Mouse (Mus musculus): ENCODE results near the gene Vamp3. TPM values are rescaled to one million over a fixed set of nuclear protein-coding genes. Genes with fewer than 3 reads are reported as not detected.

Gene Vamp3
- total and polyA plus RNA-seq, 2 experiments from 2014 or later: 47.1 to 48.8 TPM

- H3K4me1 ChIP-seq (ENCODE audit: insufficient read depth): no peaks in the 10 kb centered on the region
- no peaks in the 10 kb centered on the region for H3K9me3 ChIP-seq (ENCODE audit: low read length)
- peak; percentile 20 for DNase-seq
- no peak overlapping the region for H3K4me3 ChIP-seq (ENCODE audit: low read depth, low read length)
- TF ChIP-seq CTCF (IDR thresholded peaks at IDR 0.05; ENCODE audit: low read depth): peak; percentile 66
- H3K27me3 ChIP-seq (ENCODE audit: insufficient read depth, low read length): no peaks in the 10 kb centered on the region
- no peak overlapping the region for H3K4me2 ChIP-seq (ENCODE audit: low read depth)
- H3K9ac ChIP-seq: no peak overlapping the region
- ATAC-seq: peak; percentile 42; the same call in 1 of the 2 replicates
- 56% methylated on average over 6 of the region's 6 CpGs for WGBS
- no peak overlapping the region for H3K27ac ChIP-seq (ENCODE audit: low read depth, low read length)
- peaks cover 8% of the 10 kb centered on the region; the same call in 1 of the 2 replicates for H3K36me3 ChIP-seq (ENCODE audit: insufficient read depth)
These were observed 50.8 kb downstream of the Vamp3 start for GRCm38 (mm10) chr4:151006945-151007344.

- H3K9ac ChIP-seq: no peak overlapping the region
- no peak for TF ChIP-seq CTCF (IDR thresholded peaks at IDR 0.05; ENCODE audit: low read depth)
- DNase-seq (no peak), ATAC-seq (no peak)
- no peaks in the 10 kb centered on the region for H3K9me3 ChIP-seq (ENCODE audit: low read length)
- 96% methylated on average over 13 of the region's 13 CpGs for WGBS
- H3K4me1 ChIP-seq (ENCODE audit: insufficient read depth): no peaks in the 10 kb centered on the region
- H3K27me3 ChIP-seq (ENCODE audit: insufficient read depth, low read length): no peaks in the 10 kb centered on the region
- no peak overlapping the region for H3K27ac ChIP-seq (ENCODE audit: low read depth, low read length)
- H3K4me2 ChIP-seq (ENCODE audit: low read depth): no peak overlapping the region
- no peak overlapping the region for H3K4me3 ChIP-seq (ENCODE audit: low read depth, low read length)
- peaks cover 8% of the 10 kb centered on the region; the same call in 1 of the 2 replicates for H3K36me3 ChIP-seq (ENCODE audit: insufficient read depth)
These were observed 52.0 kb downstream of the Vamp3 start for GRCm38 (mm10) chr4:151005656-151006318.

- H3K27ac ChIP-seq (ENCODE audit: low read depth, low read length): no peak overlapping the region
- TF ChIP-seq CTCF (IDR thresholded peaks at IDR 0.05; ENCODE audit: low read depth): no peak
- no peak for ATAC-seq
- no peak overlapping the region for H3K9ac ChIP-seq
- no peak overlapping the region for H3K4me2 ChIP-seq (ENCODE audit: low read depth)
- H3K4me3 ChIP-seq (ENCODE audit: low read depth, low read length): no peak overlapping the region
- no peaks in the 10 kb centered on the region for H3K4me1 ChIP-seq (ENCODE audit: insufficient read depth)
- 55% methylated on average over 13 of the region's 13 CpGs for WGBS
- H3K36me3 ChIP-seq (ENCODE audit: insufficient read depth): no peaks in the 10 kb centered on the region
- no peak for DNase-seq
- H3K27me3 ChIP-seq (ENCODE audit: insufficient read depth, low read length): no peaks in the 10 kb centered on the region
- no peaks in the 10 kb centered on the region for H3K9me3 ChIP-seq (ENCODE audit: low read length)
These were observed 56.4 kb downstream of the Vamp3 start for GRCm38 (mm10) chr4:151001397-151001796.

- no peak for ATAC-seq
- no peak for TF ChIP-seq CTCF (IDR thresholded peaks at IDR 0.05; ENCODE audit: low read depth)
- WGBS: 96% methylated on average over 9 of the region's 9 CpGs
These were observed 59.1 kb downstream of the Vamp3 start for GRCm38 (mm10) chr4:150998626-150999025.

More at GRCm38 (mm10) chr4:150998626-150999025, 59.1 kb downstream of the Vamp3 start:
- no peaks in the 10 kb centered on the region for H3K27me3 ChIP-seq (ENCODE audit: insufficient read depth, low read length)
- H3K4me2 ChIP-seq (ENCODE audit: low read depth): no peak overlapping the region
- H3K9ac ChIP-seq: no peak overlapping the region
- no peaks in the 10 kb centered on the region for H3K4me1 ChIP-seq (ENCODE audit: insufficient read depth)
- no peak overlapping the region for H3K4me3 ChIP-seq (ENCODE audit: low read depth, low read length)
- H3K9me3 ChIP-seq (ENCODE audit: low read length): no peaks in the 10 kb centered on the region
- no peaks in the 10 kb centered on the region for H3K36me3 ChIP-seq (ENCODE audit: insufficient read depth)
- DNase-seq: no peak
- no peak overlapping the region for H3K27ac ChIP-seq (ENCODE audit: low read depth, low read length)

Other genes with a start within 250 kb of the Vamp3 start
- 22.3 and 34.9 TPM in 2 replicates for gene Errfi1, start 204.0 kb downstream of the Vamp3 start, total RNA-seq (2014; rRNA removed)
- gene Errfi1, start 204.0 kb downstream of the Vamp3 start, polyA plus RNA-seq (2015; fragmentation: Nextera tagmentation; extraction: Ambion mirVana): 16.5 and 17.2 TPM in 2 replicates
- 197 and 258 TPM in 2 replicates for gene Park7, start 143.5 kb downstream of the Vamp3 start, total RNA-seq (2014; rRNA removed)
- 439 and 481 TPM in 2 replicates for gene Park7, start 143.5 kb downstream of the Vamp3 start, polyA plus RNA-seq (2015; fragmentation: Nextera tagmentation; extraction: Ambion mirVana)
- 0.19 and 1.2 TPM in 2 replicates for gene Tnfrsf9, start 143.4 kb downstream of the Vamp3 start, total RNA-seq (2014; rRNA removed)
- 0.11 and 0.36 TPM in 2 replicates for gene Tnfrsf9, start 143.4 kb downstream of the Vamp3 start, polyA plus RNA-seq (2015; fragmentation: Nextera tagmentation; extraction: Ambion mirVana)
- gene Uts2, start 60.9 kb downstream of the Vamp3 start, total RNA-seq (2014; rRNA removed): not detected in 2 replicates
- not detected in 2 replicates for gene Uts2, start 60.9 kb downstream of the Vamp3 start, polyA plus RNA-seq (2015; fragmentation: Nextera tagmentation; extraction: Ambion mirVana)
- gene Per3, start 13.3 kb downstream of the Vamp3 start, total RNA-seq (2014; rRNA removed): 3.3 and 6.9 TPM in 2 replicates
- 2.9 and 3.0 TPM in 2 replicates for gene Per3, start 13.3 kb downstream of the Vamp3 start, polyA plus RNA-seq (2015; fragmentation: Nextera tagmentation; extraction: Ambion mirVana)
- not detected in 2 replicates for gene Gm13090, start 31.6 kb upstream of the Vamp3 start, total RNA-seq (2014; rRNA removed)
- gene Gm13090, start 31.6 kb upstream of the Vamp3 start, polyA plus RNA-seq (2015; fragmentation: Nextera tagmentation; extraction: Ambion mirVana): not detected in 2 replicates

All from forebrain, postnatal 0 days (tissue).